Mouse (Mus musculus): ENCODE measurements at regions not wholly inside any gene's neighbourhood (a gene's known extent, or its start where the extent isn't known, plus 50 kb on each side); places are given as distances from the start of the nearest gene placed in this dataset.

DNA sequence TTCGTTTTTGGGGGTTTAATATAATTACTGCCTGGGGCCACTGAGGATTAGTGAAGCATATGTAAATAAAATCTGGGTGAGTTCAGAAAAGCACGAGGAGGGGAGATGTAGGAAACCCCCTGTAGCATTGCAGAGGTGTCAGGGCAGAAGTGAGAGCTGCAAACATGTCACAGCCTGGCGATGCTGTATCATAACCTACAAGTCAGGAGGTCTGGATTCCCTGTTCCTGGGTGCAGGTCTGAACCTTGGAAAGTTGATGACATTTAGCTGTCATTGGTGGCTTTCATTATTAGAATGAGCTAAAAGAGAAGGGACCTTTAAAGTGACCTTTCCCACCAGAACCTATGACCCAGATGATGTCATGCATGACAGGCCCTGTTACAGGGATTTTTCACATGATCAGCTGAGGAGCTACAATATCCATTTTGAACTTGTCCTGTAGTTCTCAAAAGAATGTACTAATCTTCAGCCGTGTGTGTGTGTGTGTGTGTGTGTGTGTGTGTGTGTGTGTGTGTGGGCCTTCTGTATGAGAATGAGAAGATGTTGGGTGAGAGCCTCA lies 202.8 kb upstream of the Ptger4 start:
- no peak for TF ChIP-seq POLR2A (IDR thresholded peaks at IDR 0.05; ENCODE audit: insufficient read depth, low read length)
- no peak for TF ChIP-seq CTCF (IDR thresholded peaks at IDR 0.05; ENCODE audit: low read depth, low read length)
